Mouse (Mus musculus): ENCODE measurements at regions not wholly inside any gene's neighbourhood (a gene's known extent, or its start where the extent isn't known, plus 50 kb on each side); places are given as distances from the start of the nearest gene placed in this dataset.

GRCm38 (mm10) chr17:47317651-47318050 lies 51.0 kb upstream of the Mrps10 start:
- DNase-seq (ENCODE audit: low read depth, low spot score), result no peak

- no peak for DNase-seq (ENCODE audit: low read depth, low spot score)
These were observed 55.5 kb upstream of the Mrps10 start for GRCm38 (mm10) chr17:47313162-47313561.

GRCm38 (mm10) chr17:47311272-47311671 lies 57.4 kb upstream of the Mrps10 start:
- no peak for DNase-seq (ENCODE audit: low read depth, low spot score)

- no peak for DNase-seq (ENCODE audit: low read depth, low spot score)
These were observed 62.5 kb upstream of the Mrps10 start for GRCm38 (mm10) chr17:47306027-47306761.

- DNase-seq (ENCODE audit: low read depth, low spot score), result no peak
These were observed 64.1 kb upstream of the Mrps10 start for GRCm38 (mm10) chr17:47304463-47305199.

- DNase-seq (ENCODE audit: low read depth, low spot score), result no peak
These were observed 65.1 kb upstream of the Mrps10 start for GRCm38 (mm10) chr17:47303600-47303999.

- DNase-seq (ENCODE audit: low read depth, low spot score), result no peak
These were observed 70.2 kb upstream of the Mrps10 start for GRCm38 (mm10) chr17:47298396-47298919.

- DNase-seq (ENCODE audit: low read depth, low spot score), result no peak
These were observed 70.7 kb upstream of the Mrps10 start for GRCm38 (mm10) chr17:47297965-47298364.

GRCm38 (mm10) chr17:47296709-47297450 lies 71.8 kb upstream of the Mrps10 start:
- no peak for DNase-seq (ENCODE audit: low read depth, low spot score)

GRCm38 (mm10) chr17:47295315-47296011 lies 73.2 kb upstream of the Mrps10 start:
- DNase-seq (ENCODE audit: low read depth, low spot score), result no peak

GRCm38 (mm10) chr17:47294091-47294534 lies 74.6 kb upstream of the Mrps10 start:
- no peak for DNase-seq (ENCODE audit: low read depth, low spot score)

GRCm38 (mm10) chr17:47293178-47293577 lies 75.5 kb upstream of the Mrps10 start:
- DNase-seq (ENCODE audit: low read depth, low spot score), result no peak

- no peak for DNase-seq (ENCODE audit: low read depth, low spot score)
These were observed 77.1 kb upstream of the Mrps10 start for GRCm38 (mm10) chr17:47291558-47291957.

- DNase-seq (ENCODE audit: low read depth, low spot score), result no peak
These were observed 83.1 kb upstream of the Mrps10 start for GRCm38 (mm10) chr17:47285616-47286015.

- DNase-seq (ENCODE audit: low read depth, low spot score), result no peak
These were observed 84.5 kb upstream of the Mrps10 start for GRCm38 (mm10) chr17:47284236-47284635.

- no peak for DNase-seq (ENCODE audit: low read depth, low spot score)
These were observed 85.5 kb upstream of the Mrps10 start for GRCm38 (mm10) chr17:47283158-47283557.

GRCm38 (mm10) chr17:47282476-47282875 lies 86.2 kb upstream of the Mrps10 start:
- no peak for DNase-seq (ENCODE audit: low read depth, low spot score)

GRCm38 (mm10) chr17:47277890-47278289 lies 90.8 kb upstream of the Mrps10 start:
- no peak for DNase-seq (ENCODE audit: low read depth, low spot score)

- no peak for DNase-seq (ENCODE audit: low read depth, low spot score)
These were observed 92.0 kb upstream of the Mrps10 start for GRCm38 (mm10) chr17:47276639-47277038.

GRCm38 (mm10) chr17:47275796-47276311 lies 92.8 kb upstream of the Mrps10 start:
- no peak for DNase-seq (ENCODE audit: low read depth, low spot score)

GRCm38 (mm10) chr17:47273309-47273708 lies 95.4 kb upstream of the Mrps10 start:
- no peak for DNase-seq (ENCODE audit: low read depth, low spot score)
